Mouse (Mus musculus) brain, embryonic 18.5 days (tissue): ENCODE measurements around the gene Gm10352.
"Not testable (repeated sequence)": the region's sequence is repeated elsewhere in the genome, so short reads cannot be mapped to it uniquely, and the experiment has no call there.

Source experiments
- DNase-seq: peaks from one replicate; pipeline ENCODE4 v3.0.0-alpha.2; 2012; ENCODE audit warnings: low read depth, low spot score

The Gm10352 gene

DNA sequence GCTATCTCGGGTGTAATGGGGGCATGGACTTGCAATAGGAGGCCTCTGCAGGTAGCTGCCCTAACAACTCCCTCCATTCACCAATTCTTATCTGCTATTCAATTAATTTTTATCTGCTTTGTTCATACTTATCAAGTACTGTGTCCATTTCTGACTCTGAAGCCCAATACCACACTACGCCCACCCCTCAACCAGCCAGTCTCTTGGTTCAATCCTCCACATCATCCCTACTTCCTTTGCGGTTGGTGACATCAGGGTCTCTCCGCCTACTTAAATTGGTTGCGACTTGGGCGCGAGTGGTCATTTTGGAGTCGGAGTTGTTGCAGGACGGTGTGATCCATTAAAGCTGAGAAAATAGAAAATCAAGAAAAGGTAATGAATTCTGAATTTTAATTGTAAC is at the start of gene Gm10352:
Gene Gm10352, plus strand, starts transcription at position 301 of the 400 bp plus-strand sequence.
- DNase-seq = not testable (repeated sequence)

- DNase-seq = not testable (repeated sequence)
These were observed 31.5 kb downstream of the Gm10352 start, which contains the start of gene Gm29289 for GRCm38 (mm10) chrY:2932282-2932681. TSS of gene Gm29289 (plus strand) at chrY:2932582.
